Mouse (Mus musculus) G1E-ER4 (cell line): ENCODE results near the gene Dpy19l1. TPM values are rescaled to one million over a fixed set of nuclear protein-coding genes. Genes with fewer than 3 reads are reported as not detected.

Experiments
- GATA1 ChIP-seq: IDR thresholded peaks from one replicate; pipeline ENCODE4 v1.8.0; 2012; ENCODE audit warnings: low read length, inconsistent platforms
- polyA plus RNA-seq: library from polyadenylated mRNA; stranded (reverse); fragments of >175 nt; gene quantifications from 2 replicates; pipeline ENCODE4 v1.2.3, GENCODE M21; 2012

The Dpy19l1 gene
- polyA plus RNA-seq, 1 experiment, result 29.7 TPM

DNA sequence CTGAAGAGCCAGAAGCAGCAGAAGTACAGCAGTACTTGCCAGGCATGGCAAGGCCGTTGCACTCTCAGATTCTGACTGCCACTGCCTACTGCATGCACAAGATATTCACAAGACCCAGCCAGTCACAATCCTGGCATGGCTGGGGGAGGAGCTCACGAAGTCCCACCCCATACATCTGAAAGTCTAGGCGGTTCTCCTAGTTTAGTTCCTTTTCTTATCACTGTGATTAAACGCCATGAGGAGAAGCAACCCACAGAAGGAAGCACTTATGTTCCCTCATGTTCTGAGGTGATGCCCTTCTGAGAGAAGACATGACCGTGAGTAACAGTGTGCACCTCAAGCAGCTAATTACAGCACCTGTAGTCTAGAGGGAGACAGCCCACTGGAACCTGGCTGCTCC is 12.4 kb downstream of the Dpy19l1 start:
- TF ChIP-seq GATA1, result no peak

DNA sequence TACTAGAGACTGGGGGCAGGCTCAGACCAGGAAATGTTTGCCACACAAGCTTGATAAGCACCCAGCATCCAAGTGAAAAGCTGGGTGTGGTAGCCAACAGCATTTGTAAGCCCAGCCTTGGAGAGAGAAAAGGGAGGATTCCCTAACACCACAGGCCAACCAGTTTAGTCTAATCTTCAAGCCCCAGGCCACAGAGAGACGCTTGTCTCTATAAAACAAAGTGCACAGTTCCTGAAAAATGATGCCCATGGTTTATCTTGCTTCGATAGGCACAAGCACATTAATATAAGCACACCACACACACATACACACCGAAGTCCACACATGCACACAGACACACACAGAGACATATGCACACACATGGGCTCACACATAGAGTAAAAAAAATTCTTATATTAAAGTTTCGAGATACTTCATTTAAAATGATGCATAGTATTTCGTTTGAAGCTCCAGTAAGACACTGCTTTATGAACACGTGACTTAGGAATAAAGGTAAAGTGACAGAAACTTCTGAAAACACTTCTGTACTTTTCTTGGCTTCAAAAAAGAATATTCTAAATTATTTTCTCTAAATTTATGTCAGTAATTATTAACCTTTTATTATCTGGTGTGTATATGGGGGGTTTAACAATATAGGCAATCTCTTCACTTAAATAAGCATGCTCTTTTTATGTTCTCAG is 14.4 kb downstream of the Dpy19l1 start:
- TF ChIP-seq GATA1, result peak; percentile 95

DNA sequence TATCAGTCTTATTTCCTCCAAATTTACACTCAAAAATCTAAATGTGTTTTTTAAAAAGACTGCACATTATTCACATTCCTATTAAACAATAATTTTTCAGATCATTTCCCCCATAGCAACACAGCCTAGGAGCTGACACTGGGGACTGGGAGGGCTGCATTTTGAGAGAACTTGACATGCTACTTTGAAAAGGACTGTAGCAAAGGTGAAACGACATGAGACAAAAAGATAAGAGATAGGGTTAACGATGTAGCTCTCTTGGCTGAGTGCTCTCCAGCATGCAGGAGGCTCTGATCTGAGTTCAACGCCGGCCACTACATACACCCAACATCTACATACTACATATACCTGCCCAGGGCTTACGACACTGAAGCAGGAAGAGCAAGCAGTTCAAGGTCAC is 20.6 kb downstream of the Dpy19l1 start:
- TF ChIP-seq GATA1, result no peak

DNA sequence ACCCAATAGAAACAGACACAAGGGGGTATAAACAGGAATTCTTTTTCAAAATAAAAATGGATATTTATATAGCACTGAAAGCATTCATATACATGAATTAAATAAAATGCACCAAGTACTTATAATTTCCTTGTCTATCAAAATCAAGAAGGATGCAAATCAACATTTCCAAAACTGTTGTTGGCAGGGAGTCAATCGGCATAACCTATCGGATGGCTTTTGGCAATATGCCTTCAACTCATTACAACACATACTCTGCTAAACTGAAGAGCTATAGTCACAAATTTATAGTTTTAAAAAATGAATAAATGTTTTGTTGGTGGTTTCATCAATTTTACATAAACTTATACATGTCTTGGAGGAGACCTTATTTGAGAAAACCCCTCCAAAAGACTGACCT is 25.7 kb downstream of the Dpy19l1 start:
- TF ChIP-seq GATA1, result no peak

DNA sequence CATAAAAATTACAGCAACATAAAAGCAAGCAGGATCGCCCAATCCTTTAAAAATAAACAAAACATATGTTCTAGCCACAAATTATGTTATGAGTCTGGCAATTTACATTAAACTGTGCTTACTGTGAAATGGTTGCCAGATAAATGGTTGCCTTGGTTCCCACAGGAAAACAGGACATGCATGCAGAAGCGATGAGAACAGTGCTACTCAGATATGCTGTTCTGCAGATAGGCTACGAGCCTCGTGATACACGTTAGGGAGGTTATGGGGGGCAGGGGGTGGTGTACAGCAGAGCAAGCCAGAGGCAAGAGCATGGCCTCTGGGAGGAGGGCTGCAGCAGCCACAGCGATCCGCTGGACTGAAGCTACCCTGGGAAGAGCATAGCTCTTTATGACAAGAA is 29.1 kb downstream of the Dpy19l1 start:
- TF ChIP-seq GATA1, result no peak

DNA sequence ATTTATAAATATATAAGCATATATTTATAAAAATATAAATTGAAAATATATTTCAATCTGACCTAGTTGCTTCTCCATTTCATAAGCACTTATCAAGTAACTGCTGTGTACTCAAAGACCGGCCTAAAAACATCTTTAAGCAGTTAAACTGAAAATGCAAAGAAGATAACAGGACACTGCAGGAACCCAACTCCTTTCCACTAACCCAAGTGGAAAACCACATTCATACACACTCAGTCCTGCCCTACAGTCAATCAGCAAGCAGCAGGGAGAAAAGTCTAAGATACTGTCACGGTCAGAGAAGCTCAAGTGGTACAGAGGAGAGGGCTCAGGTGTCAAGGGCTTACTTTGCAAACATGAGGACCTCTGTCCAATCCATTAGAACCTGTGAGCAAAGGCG is 30.4 kb downstream of the Dpy19l1 start:
- TF ChIP-seq GATA1, result no peak

DNA sequence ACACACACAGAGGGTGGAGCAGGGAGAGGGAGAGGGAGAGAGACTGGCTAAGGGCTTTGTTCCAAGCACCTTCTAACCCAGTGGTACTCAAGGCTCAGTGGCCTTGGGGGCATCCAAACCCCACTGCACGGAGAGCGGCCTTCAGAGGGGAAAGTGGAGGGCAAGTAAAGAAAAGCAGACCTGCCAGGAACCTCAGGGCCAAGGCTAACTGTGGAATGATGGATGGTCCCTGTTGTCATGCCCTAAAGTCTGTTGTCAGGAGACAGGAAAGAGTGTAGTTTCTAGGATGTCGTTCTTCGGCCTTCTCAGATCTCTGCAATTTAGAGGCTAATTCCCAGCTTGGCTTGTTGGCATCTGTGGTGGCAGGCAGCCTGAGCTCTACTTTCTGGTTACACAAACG is 32.8 kb downstream of the Dpy19l1 start:
- TF ChIP-seq GATA1, result no peak

GRCm38 (mm10) chr9:24467186-24467585 is 35.8 kb downstream of the Dpy19l1 start:
- no peak for TF ChIP-seq GATA1

- no peak for TF ChIP-seq GATA1
These were observed 36.3 kb downstream of the Dpy19l1 start for GRCm38 (mm10) chr9:24466649-24467048.

- TF ChIP-seq GATA1, result no peak
These were observed 41.5 kb downstream of the Dpy19l1 start for GRCm38 (mm10) chr9:24461379-24461961.

- no peak for TF ChIP-seq GATA1
These were observed 49.1 kb downstream of the Dpy19l1 start for GRCm38 (mm10) chr9:24453833-24454232.

DNA sequence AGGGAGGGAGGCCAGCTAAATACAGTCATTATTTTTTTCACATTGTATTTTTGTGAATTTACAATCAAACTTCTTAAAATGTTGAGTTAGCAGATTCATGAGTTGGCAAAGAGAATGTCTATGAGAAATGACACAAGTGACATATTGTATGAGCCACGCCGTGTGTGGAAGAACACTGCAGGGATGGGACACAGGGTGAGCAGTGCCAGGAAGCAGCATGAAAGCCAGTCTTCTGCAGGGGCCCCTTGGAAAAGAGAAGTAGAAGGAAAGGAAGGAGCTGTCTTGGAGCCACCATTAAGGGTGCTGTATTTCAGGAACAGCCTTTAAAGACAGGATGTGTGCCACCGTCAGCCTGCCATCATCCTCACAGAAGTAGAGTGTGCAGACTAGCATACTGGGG is 52.0 kb downstream of the Dpy19l1 start:
- no peak for TF ChIP-seq GATA1

DNA sequence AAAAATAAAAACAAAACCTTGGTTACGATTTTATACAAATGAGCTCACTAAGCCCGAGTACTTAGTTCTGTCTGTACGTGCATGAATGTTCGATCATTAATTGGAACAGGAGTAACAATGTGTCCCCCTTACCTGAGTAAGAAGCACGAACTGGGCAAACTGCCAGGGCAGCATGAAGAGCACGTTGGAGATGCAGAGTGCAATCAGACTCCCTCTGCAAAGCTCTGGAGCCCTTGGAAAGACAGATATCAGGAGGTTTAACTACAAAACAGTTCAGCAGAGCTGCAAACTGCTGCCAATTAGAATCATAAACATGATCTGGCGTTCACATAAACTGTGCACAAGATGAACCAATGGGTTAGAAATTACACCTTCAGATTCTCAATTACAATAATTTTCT is 52.4 kb downstream of the Dpy19l1 start:
- TF ChIP-seq GATA1, result no peak

DNA sequence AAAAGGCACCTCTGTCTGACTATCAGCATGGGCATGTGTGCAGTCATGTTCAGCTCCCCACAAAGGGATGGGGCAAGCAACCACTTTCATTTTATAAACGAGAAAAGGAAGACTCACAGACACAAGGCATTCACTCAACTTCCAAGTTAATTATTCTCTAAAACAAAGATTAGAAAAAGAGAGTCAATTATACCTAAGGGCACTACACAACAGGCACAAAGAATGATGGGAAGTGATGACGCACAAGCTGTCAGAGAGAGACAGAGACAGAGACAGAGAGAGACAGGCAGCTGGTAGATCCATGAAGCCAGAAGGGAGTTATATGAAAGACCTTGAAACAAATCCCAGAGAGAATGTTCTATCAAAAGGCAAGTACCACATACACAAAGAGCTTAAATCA is 68.0 kb downstream of the Dpy19l1 start:
- no peak for TF ChIP-seq GATA1

GRCm38 (mm10) chr9:24429721-24430120 is 73.2 kb downstream of the Dpy19l1 start:
- TF ChIP-seq GATA1, result no peak

GRCm38 (mm10) chr9:24425679-24426078 is 77.3 kb downstream of the Dpy19l1 start:
- TF ChIP-seq GATA1, result no peak

DNA sequence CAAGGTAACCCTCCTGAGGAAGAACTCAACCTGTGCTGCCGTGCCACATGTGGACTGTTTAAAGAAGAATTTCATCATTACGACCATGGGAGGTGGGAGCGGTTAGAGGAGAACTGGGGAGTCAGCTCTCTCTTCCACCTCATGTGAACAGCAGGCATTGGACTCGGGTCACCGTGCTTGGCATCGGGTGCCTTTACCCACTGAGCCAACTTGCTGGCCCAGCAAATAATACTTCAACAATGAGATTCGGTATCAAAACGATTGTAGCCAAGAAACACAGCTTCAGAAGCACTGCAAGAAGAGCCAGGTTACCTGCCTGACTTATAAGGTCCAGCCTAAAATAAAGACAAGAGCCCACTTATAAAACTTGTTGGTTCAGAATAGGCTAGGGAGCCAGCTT is 79.7 kb downstream of the Dpy19l1 start:
- TF ChIP-seq GATA1, result no peak
